Mouse (Mus musculus): Measurements from ENCODE around the gene Lif. TPM values are rescaled to one million over a fixed set of nuclear protein-coding genes. Genes with fewer than 3 reads are reported as not detected.

Gene Lif
- polyA plus RNA-seq, 1 experiment = not detected

GRCm38 (mm10) chr11:4252886-4253285, 4.5 kb upstream of the Lif start:
- no peak overlapping the region for H3K4me3 ChIP-seq (replicated peaks)
- peaks cover 15% of the 10 kb centered on the region for H3K4me1 ChIP-seq (ENCODE audit: control insufficient read depth)
- H3K9me3 ChIP-seq (ENCODE audit: control insufficient read depth, low read length) = peaks cover 2% of the 10 kb centered on the region; the same call in 1 of the 2 replicates
- H3K27me3 ChIP-seq (ENCODE audit: control insufficient read depth) = no peaks in the 10 kb centered on the region
- TF ChIP-seq GATA1 (IDR thresholded peaks at IDR 0.05; ENCODE audit: low read length) (no peak), TAL1 (IDR thresholded peaks at IDR 0.05; ENCODE audit: low read length) (no peak)
- no peaks in the 10 kb centered on the region for H3K36me3 ChIP-seq (ENCODE audit: control insufficient read depth)

GRCm38 (mm10) chr11:4257756-4258155, 399 bp downstream of the Lif start:
- Histone ChIP-seq H3K36me3 (ENCODE audit: control insufficient read depth) (no peaks in the 10 kb centered on the region), H3K4me3 (replicated peaks) (no peak overlapping the region), H3K4me1 (ENCODE audit: control insufficient read depth) (peaks cover 20% of the 10 kb centered on the region), H3K9me3 (ENCODE audit: control insufficient read depth, low read length) (peaks cover 2% of the 10 kb centered on the region; the same call in 1 of the 2 replicates), H3K27me3 (ENCODE audit: control insufficient read depth) (peaks cover 4% of the 10 kb centered on the region)
- TF ChIP-seq TAL1 (IDR thresholded peaks at IDR 0.05; ENCODE audit: low read length) (no peak), GATA1 (IDR thresholded peaks at IDR 0.05; ENCODE audit: low read length) (no peak)

GRCm38 (mm10) chr11:4258657-4259082, 1.3 kb downstream of the Lif start:
- TF ChIP-seq TAL1 (IDR thresholded peaks at IDR 0.05; ENCODE audit: low read length) (no peak), GATA1 (IDR thresholded peaks at IDR 0.05; ENCODE audit: low read length) (no peak)
- no peak overlapping the region for H3K4me3 ChIP-seq (replicated peaks)
- peaks cover 8% of the 10 kb centered on the region for H3K27me3 ChIP-seq (ENCODE audit: control insufficient read depth)
- no peaks in the 10 kb centered on the region for H3K9me3 ChIP-seq (ENCODE audit: control insufficient read depth, low read length)
- no peaks in the 10 kb centered on the region for H3K36me3 ChIP-seq (ENCODE audit: control insufficient read depth)
- peaks cover 18% of the 10 kb centered on the region for H3K4me1 ChIP-seq (ENCODE audit: control insufficient read depth)

- TF ChIP-seq TAL1 (IDR thresholded peaks at IDR 0.05; ENCODE audit: low read length) = no peak
- no peak for TF ChIP-seq GATA1 (IDR thresholded peaks at IDR 0.05; ENCODE audit: low read length)
- no peaks in the 10 kb centered on the region for H3K36me3 ChIP-seq (ENCODE audit: control insufficient read depth)
- no peak overlapping the region for H3K4me3 ChIP-seq (replicated peaks)
- H3K9me3 ChIP-seq (ENCODE audit: control insufficient read depth, low read length) = no peaks in the 10 kb centered on the region
- peaks cover 18% of the 10 kb centered on the region for H3K4me1 ChIP-seq (ENCODE audit: control insufficient read depth)
- H3K27me3 ChIP-seq (ENCODE audit: control insufficient read depth) = peaks cover 26% of the 10 kb centered on the region
Observed at GRCm38 (mm10) chr11:4260463-4261187, 3.3 kb downstream of the Lif start.

- Histone ChIP-seq H3K4me1 (ENCODE audit: control insufficient read depth) (peaks cover 18% of the 10 kb centered on the region), H3K4me3 (replicated peaks) (no peak overlapping the region), H3K9me3 (ENCODE audit: control insufficient read depth, low read length) (no peaks in the 10 kb centered on the region), H3K27me3 (ENCODE audit: control insufficient read depth) (peaks cover 31% of the 10 kb centered on the region), H3K36me3 (ENCODE audit: control insufficient read depth) (no peaks in the 10 kb centered on the region)
- no peak for TF ChIP-seq TAL1 (IDR thresholded peaks at IDR 0.05; ENCODE audit: low read length)
- TF ChIP-seq GATA1 (IDR thresholded peaks at IDR 0.05; ENCODE audit: low read length) = no peak
Observed at GRCm38 (mm10) chr11:4261188-4261494, 3.8 kb downstream of the Lif start.

GRCm38 (mm10) chr11:4261969-4262368, 4.6 kb downstream of the Lif start:
- no peak overlapping the region for H3K4me3 ChIP-seq (replicated peaks)
- peaks cover 40% of the 10 kb centered on the region for H3K27me3 ChIP-seq (ENCODE audit: control insufficient read depth)
- H3K9me3 ChIP-seq (ENCODE audit: control insufficient read depth, low read length) = no peaks in the 10 kb centered on the region
- H3K4me1 ChIP-seq (ENCODE audit: control insufficient read depth) = peaks cover 18% of the 10 kb centered on the region
- TF ChIP-seq TAL1 (IDR thresholded peaks at IDR 0.05; ENCODE audit: low read length) (no peak), GATA1 (IDR thresholded peaks at IDR 0.05; ENCODE audit: low read length) (no peak)
- no peaks in the 10 kb centered on the region for H3K36me3 ChIP-seq (ENCODE audit: control insufficient read depth)

GRCm38 (mm10) chr11:4262847-4263246, 5.5 kb downstream of the Lif start:
- no peak overlapping the region for H3K4me3 ChIP-seq (replicated peaks)
- no peaks in the 10 kb centered on the region for H3K36me3 ChIP-seq (ENCODE audit: control insufficient read depth)
- TF ChIP-seq TAL1 (IDR thresholded peaks at IDR 0.05; ENCODE audit: low read length) (no peak), GATA1 (IDR thresholded peaks at IDR 0.05; ENCODE audit: low read length) (no peak)
- H3K27me3 ChIP-seq (ENCODE audit: control insufficient read depth) = peaks cover 48% of the 10 kb centered on the region
- H3K4me1 ChIP-seq (ENCODE audit: control insufficient read depth) = peaks cover 13% of the 10 kb centered on the region
- no peaks in the 10 kb centered on the region for H3K9me3 ChIP-seq (ENCODE audit: control insufficient read depth, low read length)

- Histone ChIP-seq H3K9me3 (ENCODE audit: control insufficient read depth, low read length) (no peaks in the 10 kb centered on the region), H3K4me1 (ENCODE audit: control insufficient read depth) (peaks cover 13% of the 10 kb centered on the region), H3K4me3 (replicated peaks) (no peak overlapping the region), H3K27me3 (ENCODE audit: control insufficient read depth) (peaks cover 53% of the 10 kb centered on the region), H3K36me3 (ENCODE audit: control insufficient read depth) (no peaks in the 10 kb centered on the region)
- TF ChIP-seq GATA1 (IDR thresholded peaks at IDR 0.05; ENCODE audit: low read length) (no peak), TAL1 (IDR thresholded peaks at IDR 0.05; ENCODE audit: low read length) (no peak)
Observed at GRCm38 (mm10) chr11:4263296-4263695, 5.9 kb downstream of the Lif start.

- Histone ChIP-seq H3K36me3 (ENCODE audit: control insufficient read depth) (no peaks in the 10 kb centered on the region), H3K4me1 (ENCODE audit: control insufficient read depth) (peaks cover 8% of the 10 kb centered on the region), H3K9me3 (ENCODE audit: control insufficient read depth, low read length) (no peaks in the 10 kb centered on the region), H3K27me3 (ENCODE audit: control insufficient read depth) (peaks cover 61% of the 10 kb centered on the region), H3K4me3 (replicated peaks) (no peak overlapping the region)
- TF ChIP-seq TAL1 (IDR thresholded peaks at IDR 0.05; ENCODE audit: low read length) (no peak), GATA1 (IDR thresholded peaks at IDR 0.05; ENCODE audit: low read length) (no peak)
Observed at GRCm38 (mm10) chr11:4264066-4264465, 6.7 kb downstream of the Lif start.
